Mouse (Mus musculus) MEL (cell line): ENCODE data around the gene Pgam5.
A peak's percentile ranks its signal among the peaks of the same experiment; 100 is the strongest.

Experiments
- MAZ ChIP-seq: IDR thresholded peaks from 2 replicates; pipeline ENCODE4 v1.6.1; 2012; ENCODE audit warnings: low read depth, mild to moderate bottlenecking, inconsistent platforms, low read length, improper control_type of control experiment
- RCOR1 ChIP-seq: IDR thresholded peaks from 2 replicates; pipeline ENCODE4 v1.6.1; 2012; ENCODE audit warnings: low read depth, mild to moderate bottlenecking, inconsistent platforms, low read length, improper control_type of control experiment

DNA sequence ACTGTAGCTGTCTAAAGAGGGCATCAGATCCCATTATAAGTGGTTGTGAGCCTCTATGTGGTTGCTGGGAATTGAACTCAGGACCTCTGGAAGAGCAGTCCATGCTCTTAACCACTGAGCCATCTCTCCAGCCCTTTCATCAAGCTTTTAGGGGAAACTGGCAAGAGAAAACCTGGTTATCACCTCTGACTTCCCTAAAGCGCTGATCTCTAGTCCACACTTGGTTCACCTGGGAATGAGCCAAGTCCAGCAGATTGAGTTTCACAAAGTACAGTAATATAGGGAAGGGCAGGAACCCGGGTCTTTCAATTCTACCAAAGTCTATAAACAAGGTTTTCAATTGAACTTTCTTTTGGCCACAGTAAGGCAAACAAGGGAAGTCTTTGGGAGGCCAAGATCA, 12.3 kb upstream of the Pgam5 start:
- no peak for TF ChIP-seq MAZ
- TF ChIP-seq RCOR1: peak; percentile 45; the same call in 1 of the 2 replicates
